Mouse (Mus musculus) mouse embryonic stem cell (cell line): ENCODE measurements around the gene Nid1.
"Not testable (repeated sequence)": the region's sequence is repeated elsewhere in the genome, so short reads cannot be mapped to it uniquely, and the experiment has no call there.

ENCODE experiments used
- in situ Hi-C, 2 experiments: fragments of 300-500 bp; cut with MboI; formaldehyde crosslinking; loops; 1 replicate in 1 of 2; 3 replicates in 1 of 2; pipeline ENCODE4 v1.14.3; 2019 to 2020; ENCODE audit warnings: low sequenced_read_pairs in 2 of 2, low pct_unique_long_range_greater_than_20kb in 1 of 2, mixed read lengths in 1 of 2; ENCODE audit not compliant: unreplicated experiment in 1 of 2

The Nid1 gene

DNA sequence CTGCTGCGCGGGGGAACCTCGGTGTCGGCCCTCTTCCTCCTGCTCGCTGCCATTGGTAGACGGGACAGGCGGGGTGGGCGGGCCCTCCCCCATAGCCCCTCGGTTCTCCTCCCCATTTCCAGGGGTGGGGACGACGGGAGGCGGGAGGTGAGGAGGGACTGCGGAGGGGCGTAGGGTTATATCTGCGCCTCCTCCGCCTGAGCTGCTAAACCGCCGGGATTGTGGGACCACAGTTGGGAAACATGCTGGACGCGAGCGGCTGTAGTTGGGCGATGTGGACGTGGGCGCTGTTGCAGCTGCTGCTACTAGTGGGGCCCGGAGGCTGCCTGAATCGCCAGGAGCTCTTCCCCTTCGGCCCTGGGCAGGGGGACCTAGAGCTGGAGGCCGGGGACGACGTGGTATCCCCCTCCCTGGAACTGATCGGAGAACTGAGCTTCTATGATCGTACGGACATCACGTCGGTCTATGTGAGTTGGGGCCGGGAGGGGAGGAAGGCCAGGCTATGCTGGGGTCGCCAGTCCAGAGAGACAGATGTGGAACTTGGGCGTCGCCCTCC is at the start of gene Nid1:
Gene Nid1 (plus strand): TSS at position 92 of the 556 bp plus-strand sequence.
- in situ Hi-C loops, result not testable (repeated sequence)

- in situ Hi-C loops, result not testable (repeated sequence)
These were observed 43.9 kb upstream of the Nid1 start, which contains the start of gene Gpr137b for GRCm38 (mm10) chr13:13393228-13394095. Gene Gpr137b, minus strand, starts transcription at chr13:13394014.

GRCm38 (mm10) chr13:13394096-13394395 is 43.3 kb upstream of the Nid1 start:
- in situ Hi-C loops, result not testable (repeated sequence)

- in situ Hi-C loops, result not testable (repeated sequence)
These were observed 36.5 kb upstream of the Nid1 start for GRCm38 (mm10) chr13:13400851-13401250.

DNA sequence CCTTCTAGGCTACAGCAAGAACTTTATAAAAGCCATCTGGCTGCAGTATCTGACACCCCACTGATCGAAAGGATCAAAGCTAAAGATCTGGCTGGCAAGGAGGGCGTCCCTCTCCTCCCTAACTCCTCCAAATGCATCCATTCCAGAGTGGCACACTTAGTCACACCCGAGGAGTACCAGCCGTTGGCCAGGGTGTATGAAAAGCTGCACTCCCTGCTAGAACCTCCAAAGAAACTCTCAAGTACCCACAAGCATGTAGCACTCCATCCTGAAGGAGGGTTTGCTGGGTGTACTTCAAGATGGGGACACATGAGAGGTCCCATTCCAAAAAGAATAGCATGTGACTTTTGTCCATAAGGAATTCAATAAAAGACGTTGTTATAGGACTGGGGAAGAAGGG is 34.5 kb upstream of the Nid1 start:
- in situ Hi-C loops, result not testable (repeated sequence)

- in situ Hi-C loops, result not testable (repeated sequence)
These were observed 34.0 kb upstream of the Nid1 start for GRCm38 (mm10) chr13:13403366-13403765.

DNA sequence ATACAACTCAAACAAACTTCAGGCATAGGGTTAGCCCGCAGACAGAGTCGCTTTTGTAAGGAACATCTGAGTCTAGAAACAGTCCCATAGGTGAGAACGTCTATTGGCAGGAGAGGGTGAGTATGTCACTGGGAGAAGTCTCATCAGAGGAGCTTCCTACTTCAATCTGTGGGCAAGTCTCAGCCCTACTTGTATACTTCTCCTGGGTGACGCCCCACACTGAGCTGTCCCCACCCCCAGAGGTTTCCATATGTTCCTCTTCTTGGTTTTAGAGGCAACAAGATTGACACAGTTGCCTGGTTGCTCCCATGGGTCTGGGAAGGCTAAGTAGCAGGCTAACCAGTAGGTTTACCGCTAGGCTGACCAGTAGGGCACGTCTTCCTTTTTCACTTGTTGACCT is 33.5 kb upstream of the Nid1 start:
- in situ Hi-C loops, result not testable (repeated sequence)

GRCm38 (mm10) chr13:13404517-13405155 is 32.7 kb upstream of the Nid1 start:
- in situ Hi-C loops, result not testable (repeated sequence)

DNA sequence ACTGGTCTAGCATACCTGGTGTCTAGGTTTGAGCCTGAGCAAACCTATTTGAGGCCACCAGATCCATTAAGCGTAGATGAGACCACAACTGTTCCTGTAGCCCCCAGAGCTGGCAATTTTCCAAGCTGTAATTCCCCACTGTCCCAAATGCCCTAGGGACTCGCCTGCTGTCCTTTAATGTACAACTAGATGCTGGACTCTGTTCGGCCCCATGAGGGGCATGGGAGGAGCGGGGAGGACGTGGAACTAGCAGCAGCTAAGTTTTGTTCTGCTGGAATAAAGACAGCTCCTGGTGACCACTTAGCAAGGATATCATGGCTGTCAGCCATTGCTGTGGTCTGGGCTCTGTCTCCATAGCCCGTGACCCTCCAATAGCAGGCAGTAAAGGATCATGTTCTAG is 31.8 kb upstream of the Nid1 start:
- in situ Hi-C loops, result not testable (repeated sequence)

GRCm38 (mm10) chr13:13414206-13414605 is 23.1 kb upstream of the Nid1 start:
- in situ Hi-C loops, result no loop called here

DNA sequence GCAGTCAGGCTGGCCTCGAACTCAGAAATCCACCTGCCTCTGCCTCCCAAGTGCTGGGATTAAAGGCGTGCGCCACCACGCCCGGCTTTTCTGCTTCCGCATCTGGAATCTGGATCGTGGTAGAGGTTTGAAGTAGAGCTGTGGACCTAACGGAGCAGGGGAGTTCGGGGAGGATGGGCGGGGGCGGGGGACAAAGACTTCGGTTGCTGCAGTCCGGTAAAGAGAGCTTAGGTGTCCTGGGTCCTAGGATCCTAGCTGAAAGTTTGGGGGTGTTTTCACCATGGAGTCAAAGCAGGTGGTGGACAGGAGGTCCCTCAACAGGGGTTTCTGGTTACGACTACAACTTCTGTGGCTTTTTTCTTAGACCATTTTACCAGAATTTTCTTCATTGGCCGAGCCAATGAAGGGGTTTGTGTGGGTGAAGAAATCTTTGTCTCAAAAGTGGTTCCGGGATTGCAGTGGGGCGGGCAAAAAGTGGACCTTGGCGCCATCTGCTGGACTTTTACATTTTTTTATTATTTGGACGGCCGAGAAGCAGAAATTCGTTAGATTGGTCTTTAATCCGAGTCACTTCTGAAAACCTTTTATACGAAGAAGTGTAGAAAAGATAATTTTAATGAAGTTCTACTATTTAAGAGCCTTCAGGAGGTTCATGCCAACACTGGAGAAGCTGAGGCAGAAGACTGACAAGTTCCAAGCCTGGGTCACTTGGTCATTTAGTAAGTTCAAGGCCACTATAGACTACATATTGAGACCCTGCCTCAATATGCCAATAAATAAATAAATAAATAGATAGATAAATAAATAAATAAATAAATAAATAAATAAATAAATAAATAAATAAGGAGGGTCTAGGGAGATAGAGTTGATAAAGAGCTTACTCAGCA is 22.0 kb upstream of the Nid1 start:
- in situ Hi-C loops, result not testable (repeated sequence)

- in situ Hi-C loops, result not testable (repeated sequence)
These were observed 21.4 kb upstream of the Nid1 start for GRCm38 (mm10) chr13:13416007-13416337.

GRCm38 (mm10) chr13:13418859-13419258 is 18.5 kb upstream of the Nid1 start:
- in situ Hi-C loops, result not testable (repeated sequence)

GRCm38 (mm10) chr13:13423301-13423700 is 14.1 kb upstream of the Nid1 start:
- in situ Hi-C loops, result not testable (repeated sequence)

- in situ Hi-C loops, result not testable (repeated sequence)
These were observed 1.2 kb upstream of the Nid1 start for GRCm38 (mm10) chr13:13436161-13436560.

DNA sequence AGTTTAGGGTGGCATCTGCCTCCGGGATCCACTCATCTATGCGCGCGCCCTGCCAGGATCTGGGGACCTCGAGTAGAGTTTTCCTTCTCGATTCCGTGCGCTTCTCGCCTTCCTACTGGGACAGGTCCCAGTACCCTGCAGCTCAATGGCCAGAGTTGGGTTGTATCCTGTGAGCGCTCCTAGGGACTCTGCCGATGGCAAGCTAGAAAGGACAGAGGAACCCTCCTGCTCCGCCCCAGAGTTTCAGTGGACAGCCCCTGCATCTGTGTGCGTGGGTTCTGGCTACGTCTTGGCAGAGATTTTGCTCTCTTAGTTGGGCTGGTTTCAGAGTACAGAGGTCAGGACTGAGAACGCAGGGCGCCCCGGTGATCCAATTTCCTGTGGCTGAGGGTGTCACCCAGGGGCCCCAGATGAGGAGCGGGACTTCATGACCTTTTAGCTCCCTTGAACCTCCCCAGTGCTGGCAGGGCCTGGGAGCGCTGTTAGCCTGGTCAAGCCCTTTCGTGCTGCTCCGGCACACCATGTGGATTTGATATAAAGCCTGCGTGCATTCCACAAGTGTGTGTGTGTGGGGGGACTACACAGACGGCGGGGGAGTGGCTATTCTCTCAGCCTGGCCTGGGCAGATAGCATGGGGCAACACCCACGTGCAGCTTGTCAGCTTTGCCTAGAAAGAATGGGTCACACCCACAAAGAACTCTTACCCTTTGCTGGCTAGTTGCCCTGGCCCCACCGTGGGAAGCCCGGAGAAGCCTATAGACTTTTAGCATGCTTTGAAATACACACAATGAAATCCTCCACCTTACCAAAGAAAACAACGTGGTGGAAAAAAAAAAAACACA is 982 bp downstream of the Nid1 start:
- in situ Hi-C loops, result not testable (repeated sequence)

- in situ Hi-C loops, result not testable (repeated sequence)
These were observed 8.2 kb downstream of the Nid1 start for GRCm38 (mm10) chr13:13445601-13446000.
